ENCODE assay signal across 8 mouse cellular contexts in the genomic region with DNA sequence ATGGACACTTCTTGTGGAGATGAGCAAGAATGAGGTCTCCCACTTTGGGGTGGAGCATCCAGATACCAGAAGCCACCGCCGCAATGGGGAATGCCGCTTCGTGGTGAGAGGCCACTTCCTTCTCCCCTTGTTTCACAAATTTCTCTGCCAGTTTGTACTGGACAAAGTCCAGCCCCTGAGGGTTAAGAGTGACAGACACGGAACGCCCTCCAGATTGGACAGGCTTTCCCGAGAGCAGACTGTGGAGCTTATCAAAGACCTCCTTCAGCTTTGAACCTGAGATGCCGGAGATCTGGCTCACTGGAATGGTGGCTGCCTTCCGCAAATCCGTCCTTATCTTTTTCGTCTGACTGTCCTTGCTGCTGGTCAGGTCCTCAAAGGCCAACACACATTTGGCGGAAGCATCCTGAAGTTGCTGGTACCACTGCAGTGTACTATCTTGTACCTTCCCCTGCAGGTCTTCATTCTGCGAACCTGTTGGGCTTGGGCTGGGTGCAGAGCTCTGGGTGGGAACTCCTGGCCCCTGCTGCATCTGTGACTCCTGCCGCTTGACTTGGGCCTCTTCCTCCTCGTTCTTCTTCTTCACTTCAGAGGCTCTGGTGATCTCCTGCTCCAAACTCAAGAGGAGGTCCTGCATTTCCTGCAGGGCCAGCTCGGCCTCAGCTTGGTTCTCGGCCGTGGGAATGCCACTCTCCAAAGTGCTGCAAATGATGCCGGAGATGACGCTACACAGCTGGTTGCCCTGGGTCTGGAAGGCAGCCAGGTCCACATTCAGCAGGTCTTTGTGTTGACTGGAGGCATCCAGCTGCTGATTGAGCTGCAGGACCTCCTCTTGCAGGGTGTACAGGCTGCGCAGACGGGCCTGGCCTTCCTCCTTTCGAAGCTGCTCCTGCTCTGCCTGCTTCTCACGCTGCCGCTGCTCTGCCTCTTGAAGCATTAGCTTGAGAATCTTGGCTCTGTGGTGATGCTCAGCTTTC. TPM values are rescaled to one million over a fixed set of nuclear protein-coding genes. Genes with fewer than 3 reads are reported as not detected.
DNase-seq lines count a peak whose midpoint lies in the region; ATAC-seq lines count a peak whose summit lies in the region.

No protein-coding gene starts in this region.

- ATAC-seq in embryonic facial prominence, embryonic 14.5 days (ENCODE audit: low read depth) = peak; percentile 55; the same call in 1 of the 2 replicates
- peak; percentile 71 for ATAC-seq in megakaryocyte-erythroid progenitor cell, adult 5-6 weeks (replicated peaks; ENCODE audit: low FRiP score, low TSS enrichment, poor library complexity, severe bottlenecking)

- no peaks in the 10 kb centered on the region for H3K27me3 ChIP-seq in embryonic facial prominence, embryonic 14.5 days (replicated peaks; ENCODE audit: control insufficient read depth, insufficient read depth, low read length)
- H3K27me3 ChIP-seq in embryonic facial prominence, embryonic 10.5 days (replicated peaks; ENCODE audit: low read depth, poor library complexity, severe bottlenecking) = no peaks in the 10 kb centered on the region

- H3K4me3 ChIP-seq in embryonic facial prominence, embryonic 14.5 days (ENCODE audit: low read depth, low read length) = no peak overlapping the region
- H3K4me3 ChIP-seq in embryonic facial prominence, embryonic 10.5 days = no peak overlapping the region

- 76% methylated on average over 25 of the region's 25 CpGs for WGBS in embryonic facial prominence, embryonic 14.5 days
- 92% methylated on average over 25 of the region's 25 CpGs for WGBS in embryonic facial prominence, embryonic 10.5 days

- no peak overlapping the region for H3K27ac ChIP-seq in embryonic facial prominence, embryonic 14.5 days (replicated peaks; ENCODE audit: low read depth, low read length)
- H3K27ac ChIP-seq in embryonic facial prominence, embryonic 10.5 days (replicated peaks) = no peak overlapping the region

- H3K4me2 ChIP-seq in embryonic facial prominence, embryonic 14.5 days (ENCODE audit: low read depth, low read length) = no peak overlapping the region

- no peaks in the 10 kb centered on the region for H3K36me3 ChIP-seq in embryonic facial prominence, embryonic 14.5 days (ENCODE audit: control insufficient read depth, insufficient read depth, low read length)
- H3K36me3 ChIP-seq in embryonic facial prominence, embryonic 10.5 days (replicated peaks) = no peaks in the 10 kb centered on the region

- peak; percentile 60 for DNase-seq in embryonic facial prominence, embryonic 14.5 days (ENCODE audit: low spot score)
- no peak for DNase-seq in embryonic facial prominence, embryonic 10.5 days (ENCODE audit: low spot score)
- peak; percentile 21 for DNase-seq in CD4-positive helper T cell, adult 2 months (ENCODE audit: low read depth, low spot score)
- peak; percentile 7 for DNase-seq in liver
- no peak for DNase-seq in T-cell, adult 2 months (ENCODE audit: low spot score)
- no peak for DNase-seq in adrenal gland, adult 8-10 months
- no peak for DNase-seq in adrenal gland, postnatal 4 days (ENCODE audit: low spot score in 2 of 2)

- no peaks in the 10 kb centered on the region for H3K4me1 ChIP-seq in embryonic facial prominence, embryonic 14.5 days (ENCODE audit: control insufficient read depth, insufficient read depth, low read length)
- no peaks in the 10 kb centered on the region for H3K4me1 ChIP-seq in embryonic facial prominence, embryonic 10.5 days

- no peaks in the 10 kb centered on the region for H3K9me3 ChIP-seq in embryonic facial prominence, embryonic 14.5 days (ENCODE audit: control insufficient read depth, low read length)
- no peaks in the 10 kb centered on the region for H3K9me3 ChIP-seq in embryonic facial prominence, embryonic 10.5 days

- no peak overlapping the region for H3K9ac ChIP-seq in embryonic facial prominence, embryonic 14.5 days (ENCODE audit: low read depth, low read length)

RNA-seq across cellular contexts. Expression of a gene that starts 43.6 kb away (rescaled TPM):
- polyA plus RNA-seq in embryonic facial prominence, embryonic 14.5 days (2014; fragmentation: Nextera tagmentation; extraction: Ambion mirVana) = 57.1 and 63.4 TPM in 2 replicates
- 33.1 and 37.5 TPM in 2 replicates for polyA plus RNA-seq in embryonic facial prominence, embryonic 10.5 days (2016; fragmentation: Nextera tagmentation; extraction: Ambion mirVana)
- 72.7 and 93.7 TPM in 2 replicates for total RNA-seq in megakaryocyte-erythroid progenitor cell, adult 5-6 weeks (2014; fragmentation: Nextera tagmentation)
- 244 and 250 TPM in 2 replicates for total RNA-seq in megakaryocyte-erythroid progenitor cell, adult 5-6 weeks (2017)
- total RNA-seq in adrenal gland, adult 8-10 months (2022) = 100 to 1,000 TPM in 3 of 4 experiments, 10 to 100 TPM in 1; 94.0 to 137 (median 115) TPM
- 100 to 1,000 TPM; 113 to 117 TPM for total RNA-seq in adrenal gland, postnatal 4 days (2021)

Comparison
In these comparisons a context has a peak if more than half of its experiments do, and no peak if none do; other contexts are left out.
1. DNase-seq: peak in embryonic facial prominence, embryonic 14.5 days (single experiment), CD4-positive helper T cell, adult 2 months (single experiment) and liver (single experiment); none in embryonic facial prominence, embryonic 10.5 days (single experiment), T-cell, adult 2 months (single experiment), adrenal gland, adult 8-10 months (single experiment) and adrenal gland, postnatal 4 days (0 of 2).